ENCODE assay signal across 10 mouse cellular contexts in genomic region chr2:29629311-29629710, GRCm38 (mm10). TPM values are rescaled to one million over a fixed set of nuclear protein-coding genes. Genes with fewer than 3 reads are reported as not detected.
DNase-seq lines count a peak whose midpoint lies in the region; ATAC-seq and TF ChIP-seq lines count a peak whose summit lies in the region.
"Had no signal": no experiment of that assay in that cellular context is flagged by ENCODE, and none has a peak within 500 bp of the region (broad histone marks: within the 10 kb centered on the region; RNA-seq: fewer than 3 reads in every experiment).

No protein-coding gene starts in this region.

- no peaks in the 10 kb centered on the region for H3K27me3 ChIP-seq in heart, postnatal 0 days (ENCODE audit: control insufficient read depth, insufficient read depth, low read length)
- no peaks in the 10 kb centered on the region for H3K27me3 ChIP-seq in liver, embryonic 11.5 days (replicated peaks; ENCODE audit: control insufficient read depth, insufficient read depth, low read length)
- H3K27me3 ChIP-seq: forebrain, embryonic 15.5 days; Patski had no signal

- TF ChIP-seq EP300 in heart, postnatal 0 days (IDR thresholded peaks at IDR 0.05; ENCODE audit: low read depth): no peak

- no peak overlapping the region for H3K4me2 ChIP-seq in heart, postnatal 0 days (ENCODE audit: low read depth, low read length)
- no peak overlapping the region for H3K4me2 ChIP-seq in liver, embryonic 11.5 days
- H3K4me2 ChIP-seq: forebrain, embryonic 15.5 days had no signal

- WGBS in heart, postnatal 0 days: 64% methylated on average over 2 of the region's 2 CpGs
- whole genome bisulfite sequencing in liver, embryonic 11.5 days: 85% methylated on average over 2 of the region's 2 CpGs

- H3K27ac ChIP-seq in heart, postnatal 0 days (ENCODE audit: low read depth): peak overlapping the region; percentile 26; the same call in 1 of the 2 replicates
- no peak overlapping the region for H3K27ac ChIP-seq in liver, embryonic 11.5 days (ENCODE audit: low read depth, low read length)
- H3K27ac ChIP-seq: forebrain, embryonic 15.5 days; midbrain, embryonic 10.5 days had no signal

- ATAC-seq in heart, postnatal 0 days (ENCODE audit: insufficient read depth, low read depth): no peak
- ATAC-seq in liver, embryonic 11.5 days (replicated peaks; ENCODE audit: low FRiP score): no peak
- ATAC-seq: forebrain, embryonic 15.5 days; Patski had no signal

- no peak overlapping the region for H3K9ac ChIP-seq in heart, postnatal 0 days (replicated peaks; ENCODE audit: low read depth, low read length)
- H3K9ac ChIP-seq in liver, embryonic 11.5 days (ENCODE audit: low read depth, low read length): 0 out of 2 replicates have a peak overlapping the region, but pooled peaks have one; percentile 1
- H3K9ac ChIP-seq: forebrain, embryonic 15.5 days had no signal

- peaks cover 66% of the 10 kb centered on the region for H3K4me1 ChIP-seq in heart, postnatal 0 days (ENCODE audit: control insufficient read depth, insufficient read depth)
- peaks cover 64% of the 10 kb centered on the region for H3K4me1 ChIP-seq in liver, embryonic 11.5 days (replicated peaks; ENCODE audit: control insufficient read depth, insufficient read depth, low read length)

- no peak for TF ChIP-seq CTCF in heart, postnatal 0 days (IDR thresholded peaks at IDR 0.05; ENCODE audit: low read depth)

- H3K36me3 ChIP-seq in heart, postnatal 0 days (replicated peaks; ENCODE audit: control insufficient read depth, insufficient read depth, low read length): no peaks in the 10 kb centered on the region
- H3K36me3 ChIP-seq in liver, embryonic 11.5 days (ENCODE audit: control insufficient read depth, insufficient read depth, low read length): 0 out of 2 replicates have a peak, but pooled peaks cover 4% of the 10 kb centered on the region
- H3K36me3 ChIP-seq: forebrain, embryonic 15.5 days had no signal

- no peak overlapping the region for H3K4me3 ChIP-seq in heart, postnatal 0 days (ENCODE audit: low read depth, low read length)
- no peak overlapping the region for H3K4me3 ChIP-seq in liver, embryonic 11.5 days (ENCODE audit: low read depth, low read length)
- H3K4me3 ChIP-seq: forebrain, embryonic 15.5 days; midbrain, embryonic 10.5 days had no signal

- DNase-seq in heart, postnatal 0 days (ENCODE audit: low spot score): no peak
- DNase-seq in heart, postnatal 25 days (ENCODE audit: low spot score): no peak
- DNase-seq in A20 (ENCODE audit: low read depth, low spot score): peak; percentile 91
- peak; percentile 64 for DNase-seq in NIH3T3 (ENCODE audit: low read depth)
- DNase-seq in liver, embryonic 11.5 days (ENCODE audit: low spot score): no peak
- no peak for DNase-seq in kidney, adult 18-20 months
- DNase-seq in cerebellum, adult 11 months: no peak

- no peaks in the 10 kb centered on the region for H3K9me3 ChIP-seq in heart, postnatal 0 days (replicated peaks; ENCODE audit: control insufficient read depth, low read length)
- H3K9me3 ChIP-seq in liver, embryonic 11.5 days (ENCODE audit: control insufficient read depth, low read length): no peaks in the 10 kb centered on the region
- H3K9me3 ChIP-seq: forebrain, embryonic 15.5 days; midbrain, embryonic 10.5 days had no signal

- intact Hi-C loops in heart, postnatal 25 days (cut with DNase I): no loop called here

RNA-seq across cellular contexts. Expression of gene Rapgef1, which starts 9.8 kb away (rescaled TPM):
- total RNA-seq in heart, postnatal 0 days (2014; rRNA removed; ENCODE audit: low replicate concordance): 47.6 and 64.0 TPM in 2 replicates
- polyA plus RNA-seq in heart, postnatal 0 days (2015; fragmentation: Nextera tagmentation; extraction: Ambion mirVana): 6.7 and 9.0 TPM in 2 replicates
- 10 to 100 TPM; 85.1 to 94.1 TPM for total RNA-seq in heart, postnatal 25 days (2021)
- polyA plus RNA-seq in liver, embryonic 11.5 days (2014; fragmentation: Nextera tagmentation; extraction: Ambion mirVana): 15.2 and 16.5 TPM in 2 replicates

Comparison
In these comparisons a context has a peak if more than half of its experiments do, and no peak if none do; other contexts are left out.
1. DNase-seq: peak in A20 (single experiment) and NIH3T3 (single experiment); none in heart, postnatal 0 days (single experiment), heart, postnatal 25 days (single experiment), liver, embryonic 11.5 days (single experiment), kidney, adult 18-20 months (single experiment) and cerebellum, adult 11 months (single experiment).